Mouse (Mus musculus) layer of hippocampus, postnatal 36 days (tissue): Measurements from ENCODE around the gene Catsperg1. TPM values are rescaled to one million over a fixed set of nuclear protein-coding genes. Genes with fewer than 3 reads are reported as not detected.
"Not testable (repeated sequence)": the region's sequence is repeated elsewhere in the genome, so short reads cannot be mapped to it uniquely, and the experiment has no call there.

ENCODE experiments used
- DNase-seq, 2 experiments: peaks; one replicate each; pipeline ENCODE4 v3.0.0; 2022
- total RNA-seq, 2 experiments: library from RNA; stranded (reverse); gene quantifications; 2 replicates each; pipeline ENCODE4 v1.2.3; 2021

Catsperg1 gene
- 1 to 10 TPM; 1.7 to 1.9 TPM for total RNA-seq

- no peak for DNase-seq
Measured at GRCm38 (mm10) chr7:29213675-29214082, at the start of gene Catsperg1. Catsperg1 (minus strand) TSS chr7:29214035.

GRCm38 (mm10) chr7:29262151-29262550 is 48.3 kb upstream of the Catsperg1 start:
- no peak for DNase-seq

- DNase-seq = no peak
Measured at GRCm38 (mm10) chr7:29259781-29260730, 46.2 kb upstream of the Catsperg1 start.

GRCm38 (mm10) chr7:29257368-29257767 is 43.5 kb upstream of the Catsperg1 start:
- DNase-seq = no peak

- no peak for DNase-seq
Measured at GRCm38 (mm10) chr7:29255875-29256274, 42.0 kb upstream of the Catsperg1 start.

- DNase-seq = no peak
Measured at GRCm38 (mm10) chr7:29253842-29254241, 40.0 kb upstream of the Catsperg1 start.

GRCm38 (mm10) chr7:29251166-29251565 is 37.3 kb upstream of the Catsperg1 start:
- no peak for DNase-seq

- no peak for DNase-seq
Measured at GRCm38 (mm10) chr7:29248261-29248841, 34.5 kb upstream of the Catsperg1 start, which contains the start of gene 2200002D01Rik. 2200002D01Rik (minus strand) TSS chr7:29248466.

- no peak for DNase-seq
Measured at GRCm38 (mm10) chr7:29247706-29248105, 33.9 kb upstream of the Catsperg1 start.

- peak; percentile 64 to 71 for DNase-seq
Measured at GRCm38 (mm10) chr7:29247314-29247700, 33.5 kb upstream of the Catsperg1 start.

GRCm38 (mm10) chr7:29246619-29247313 is 32.9 kb upstream of the Catsperg1 start:
- no peak for DNase-seq

GRCm38 (mm10) chr7:29246015-29246414 is 32.2 kb upstream of the Catsperg1 start:
- DNase-seq = no peak

GRCm38 (mm10) chr7:29244732-29245416 is 31.0 kb upstream of the Catsperg1 start:
- no peak for DNase-seq

GRCm38 (mm10) chr7:29238019-29238967 is 24.5 kb upstream of the Catsperg1 start, which contains the start of gene Yif1b:
Yif1b (plus strand) TSS chr7:29238329.
- DNase-seq = peak; percentile 97

GRCm38 (mm10) chr7:29237596-29237995 is 23.8 kb upstream of the Catsperg1 start:
- DNase-seq = not testable (repeated sequence)

GRCm38 (mm10) chr7:29236593-29236992 is 22.8 kb upstream of the Catsperg1 start:
- DNase-seq = no peak

GRCm38 (mm10) chr7:29234661-29235060 is 20.8 kb upstream of the Catsperg1 start:
- DNase-seq = no peak

GRCm38 (mm10) chr7:29233745-29234144 is 19.9 kb upstream of the Catsperg1 start:
- DNase-seq = no peak

GRCm38 (mm10) chr7:29232247-29233013 is 18.6 kb upstream of the Catsperg1 start, which contains the start of gene Kcnk6:
Kcnk6 (minus strand) TSS chr7:29232515.
- peak in 1 of 2 experiments; percentile 36 for DNase-seq

- DNase-seq = no peak
Measured at GRCm38 (mm10) chr7:29231517-29231916, 17.7 kb upstream of the Catsperg1 start.
